Mouse (Mus musculus) thymus, postnatal 25 days (tissue): ENCODE measurements around the gene Ddx19b.
A peak's percentile ranks its signal among the peaks of the same experiment; 100 is the strongest.
"Not testable (repeated sequence)": the region's sequence is repeated elsewhere in the genome, so short reads cannot be mapped to it uniquely, and the experiment has no call there.

Experiments used
- DNase-seq: peaks from one replicate; pipeline ENCODE4 v3.0.0; 2022

The Ddx19b gene

GRCm38 (mm10) chr8:110963051-110963450 lies 68.5 kb downstream of the Ddx19b start:
- DNase-seq: no peak

- DNase-seq: no peak
Observed at GRCm38 (mm10) chr8:110959906-110960305, 71.6 kb downstream of the Ddx19b start.

GRCm38 (mm10) chr8:110959071-110959780 lies 72.3 kb downstream of the Ddx19b start:
- no peak for DNase-seq

GRCm38 (mm10) chr8:110958553-110958952 lies 73.0 kb downstream of the Ddx19b start:
- not testable (repeated sequence) for DNase-seq

GRCm38 (mm10) chr8:110958135-110958534 lies 73.4 kb downstream of the Ddx19b start:
- DNase-seq: no peak

- no peak for DNase-seq
Observed at GRCm38 (mm10) chr8:110957471-110957870, 74.1 kb downstream of the Ddx19b start.

- DNase-seq: no peak
Observed at GRCm38 (mm10) chr8:110956619-110957450, 74.7 kb downstream of the Ddx19b start.

- peak; percentile 57 for DNase-seq
Observed at GRCm38 (mm10) chr8:110954776-110955175, 76.8 kb downstream of the Ddx19b start.
